Mouse (Mus musculus) 416B (cell line): ENCODE measurements around the gene Bri3.
"Not testable (repeated sequence)": the region's sequence is repeated elsewhere in the genome, so short reads cannot be mapped to it uniquely, and the experiment has no call there.

Experiments used
- DNase-seq: peaks from one replicate; pipeline ENCODE4 v3.0.0; 2011; ENCODE audit warnings: low read depth

Gene Bri3

GRCm38 (mm10) chr5:144295357-144295756 is 51.1 kb downstream of the Bri3 start:
- DNase-seq: no peak

DNA sequence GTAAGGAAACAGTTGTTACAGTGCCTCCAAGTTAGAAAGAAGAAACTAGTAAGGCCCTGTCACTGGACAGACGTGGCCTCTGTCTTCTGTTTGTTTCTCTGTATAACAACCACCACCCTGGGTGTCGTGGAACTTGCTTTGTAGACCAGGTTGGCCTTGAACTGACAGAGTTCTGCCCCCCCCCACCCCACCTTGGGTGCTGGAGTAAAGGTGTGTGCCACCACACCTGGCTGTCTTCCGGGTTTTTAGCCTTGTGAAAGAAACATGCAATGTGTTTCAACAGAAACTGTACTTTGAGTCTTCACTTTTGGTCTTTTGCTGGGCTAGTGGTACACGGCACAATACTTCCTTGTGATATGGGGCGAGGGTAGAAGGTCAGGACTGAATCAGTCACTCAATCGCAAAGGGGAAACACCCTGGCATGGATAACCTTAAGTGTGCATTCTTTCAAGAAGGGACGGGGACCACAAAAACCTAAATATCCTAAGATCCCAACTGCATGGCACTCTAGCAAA is 51.9 kb downstream of the Bri3 start:
- DNase-seq: no peak

- DNase-seq: no peak
These were observed 58.8 kb downstream of the Bri3 start for GRCm38 (mm10) chr5:144303071-144303470.

DNA sequence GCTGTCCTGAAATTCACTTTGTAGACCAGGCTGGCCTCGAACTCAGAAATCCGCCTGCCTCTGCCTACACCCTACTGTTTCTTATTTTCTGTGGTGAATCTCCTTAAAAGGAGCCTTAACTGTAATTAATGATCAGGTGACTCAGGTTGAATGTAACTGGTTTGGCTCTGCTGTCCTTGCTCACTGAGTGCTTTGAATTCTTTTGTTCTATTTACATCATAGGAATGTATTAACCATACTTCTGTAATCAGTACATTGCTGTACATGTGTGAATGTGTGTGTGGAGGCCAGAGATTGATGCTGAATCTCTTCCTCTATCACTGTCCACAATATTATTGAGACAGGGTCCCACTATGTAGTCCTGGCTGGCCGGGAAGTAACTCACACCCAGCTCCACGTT is 64.7 kb downstream of the Bri3 start:
- no peak for DNase-seq

DNA sequence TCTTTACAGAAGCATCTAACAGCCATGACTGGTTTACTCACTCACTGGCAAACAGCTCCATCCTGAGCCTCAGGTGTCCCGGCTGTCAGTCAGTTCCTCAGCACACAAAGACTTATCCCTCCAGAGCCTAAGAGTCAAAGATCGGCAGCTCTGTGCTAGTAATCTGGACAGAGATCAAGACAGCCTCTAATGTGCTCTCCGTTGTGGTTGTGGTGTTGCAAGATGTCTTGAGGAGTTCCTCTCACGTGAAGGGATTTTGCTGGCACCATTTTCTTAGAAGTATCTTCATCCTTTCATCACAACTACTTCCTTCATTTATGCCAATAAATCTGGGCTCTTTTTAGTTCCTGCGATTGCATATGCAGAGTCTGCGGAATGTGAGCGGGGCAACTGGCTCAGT is 67.9 kb downstream of the Bri3 start:
- peak; percentile 80 for DNase-seq

DNA sequence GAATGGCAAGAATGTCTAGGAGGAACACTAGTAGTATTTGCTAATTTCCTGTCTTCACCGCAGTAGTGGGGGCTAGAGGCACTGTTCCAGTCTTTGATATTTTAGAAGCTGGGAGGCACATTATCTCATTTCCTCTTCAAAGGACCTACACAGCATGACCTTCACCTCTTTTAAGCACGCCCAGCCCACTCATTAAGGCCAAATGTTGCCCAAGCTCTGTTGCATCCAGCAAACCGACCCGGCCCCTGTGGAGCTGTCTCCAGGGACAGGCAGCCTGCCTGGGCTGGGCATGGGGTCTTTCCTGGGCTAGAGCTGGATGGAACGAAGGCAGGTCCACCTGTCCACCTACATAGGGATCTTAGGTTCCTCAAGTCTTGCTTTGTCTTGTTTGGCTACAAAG is 69.1 kb downstream of the Bri3 start:
- DNase-seq: peak; percentile 91

DNA sequence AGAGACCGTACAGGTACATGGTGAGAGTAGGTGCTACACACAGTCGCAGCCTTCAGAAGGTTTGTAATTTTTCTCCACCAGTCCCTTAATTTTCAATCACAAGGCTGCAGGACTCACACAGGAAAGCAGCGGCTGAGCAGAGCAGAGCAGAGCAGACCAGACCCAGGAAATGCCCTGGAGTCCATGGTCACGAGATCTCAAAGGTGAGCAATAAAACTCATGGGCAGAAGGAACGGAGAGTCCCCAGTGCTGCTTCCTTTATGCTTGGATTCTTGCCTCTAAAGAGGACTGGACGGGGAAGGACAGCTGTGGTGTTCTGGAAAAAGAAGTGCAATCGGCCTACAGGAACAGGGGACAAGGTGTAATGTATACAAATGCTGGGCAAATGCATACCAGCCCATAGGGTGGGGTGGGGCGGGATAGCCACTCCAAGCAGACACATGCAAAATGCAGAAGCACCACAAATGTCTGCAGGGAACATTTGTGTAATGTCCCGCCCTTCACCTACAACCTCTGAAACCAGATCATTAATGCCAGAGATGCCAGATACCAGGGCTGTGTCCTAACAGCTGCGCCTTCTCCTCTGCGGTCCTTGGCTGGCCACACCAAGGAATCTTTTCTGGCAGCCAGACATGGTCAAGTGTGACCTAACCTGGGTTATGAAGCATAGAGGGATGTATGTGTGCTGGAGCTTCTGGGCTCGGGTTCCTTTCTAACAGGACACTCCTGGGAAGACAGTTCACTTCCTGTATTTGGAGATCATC is 70.7 kb downstream of the Bri3 start:
- DNase-seq: no peak

DNA sequence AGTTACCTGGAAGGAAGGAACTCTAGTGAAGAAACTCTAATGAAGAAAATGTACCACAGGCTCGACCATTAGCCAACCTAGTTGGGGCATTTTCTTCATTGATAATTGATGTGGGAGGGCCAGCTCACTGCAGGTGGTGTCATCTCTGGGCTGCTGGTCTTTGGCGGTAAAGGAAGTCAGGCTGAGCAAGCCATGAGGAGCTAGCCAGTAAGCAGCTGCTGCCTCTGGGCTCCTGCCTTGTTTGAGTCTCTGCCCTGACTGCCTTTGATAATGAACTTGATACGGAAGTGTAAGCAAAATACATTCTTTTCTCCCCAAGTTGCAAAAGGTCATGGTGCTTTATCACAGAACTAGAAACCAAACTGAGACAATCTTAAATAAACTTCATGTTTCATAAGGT is 72.2 kb downstream of the Bri3 start:
- DNase-seq: no peak

GRCm38 (mm10) chr5:144317426-144317825 is 73.2 kb downstream of the Bri3 start:
- no peak for DNase-seq

DNA sequence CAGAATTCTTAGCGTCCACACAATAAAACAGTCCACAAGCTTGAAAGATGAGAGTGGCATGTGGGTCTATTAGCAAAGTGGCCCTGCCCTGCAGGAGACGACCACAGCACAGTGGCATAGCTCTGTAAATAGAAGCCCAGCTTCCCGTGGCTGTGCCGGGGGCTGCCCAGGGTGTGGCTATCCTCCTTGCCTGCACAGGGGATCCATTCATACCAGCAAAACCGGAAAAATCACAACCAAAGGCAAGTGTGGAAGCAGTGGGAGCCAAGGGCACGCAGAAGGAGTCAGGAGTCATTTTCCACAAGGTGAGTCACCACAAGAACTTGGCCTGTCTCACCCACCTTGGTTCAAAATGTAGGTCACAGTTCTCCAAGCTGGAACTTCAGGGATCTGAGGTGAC is 74.0 kb downstream of the Bri3 start:
- no peak for DNase-seq

DNA sequence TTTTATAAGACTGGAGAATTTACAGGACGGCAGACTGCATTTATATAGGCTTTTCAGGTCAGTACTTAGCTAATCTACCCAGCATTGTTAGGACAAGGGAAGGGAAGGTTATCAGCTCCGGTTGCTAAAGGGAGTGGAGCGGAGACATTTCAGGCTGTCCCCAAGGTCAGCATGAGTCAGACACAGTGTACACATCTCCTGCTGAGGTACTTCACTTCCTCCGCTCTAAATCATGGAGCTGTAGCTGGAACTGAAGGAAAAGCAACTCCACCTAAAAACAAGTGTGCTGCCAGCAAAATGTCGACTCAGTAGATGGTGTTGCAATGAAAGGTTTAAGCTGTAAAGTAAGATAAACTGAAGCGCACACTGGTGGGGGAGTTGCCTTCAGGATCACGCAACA is 77.4 kb downstream of the Bri3 start:
- peak; percentile 76 for DNase-seq

- DNase-seq: no peak
These were observed 78.5 kb downstream of the Bri3 start for GRCm38 (mm10) chr5:144322717-144323116.

GRCm38 (mm10) chr5:144334010-144334409 is 89.8 kb downstream of the Bri3 start:
- DNase-seq: no peak

DNA sequence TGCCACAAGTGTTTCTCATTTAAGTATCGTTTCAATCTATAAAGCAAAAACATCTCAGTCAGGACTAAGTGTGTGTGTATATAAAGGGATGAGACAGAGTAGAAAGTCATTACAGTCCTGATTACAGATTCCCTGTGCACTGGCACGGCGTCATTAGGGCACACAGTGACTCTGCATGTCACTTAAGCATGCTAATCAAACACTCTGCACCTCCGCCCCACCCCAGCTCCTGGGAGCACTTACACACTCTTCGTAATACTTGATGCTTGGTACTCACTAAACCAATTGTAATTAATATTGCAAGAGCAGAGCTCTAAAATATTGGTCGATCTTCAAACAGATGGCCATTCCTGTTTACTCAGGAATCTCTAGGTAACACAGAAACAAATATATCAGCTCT is 91.1 kb downstream of the Bri3 start:
- DNase-seq: not testable (repeated sequence)

DNA sequence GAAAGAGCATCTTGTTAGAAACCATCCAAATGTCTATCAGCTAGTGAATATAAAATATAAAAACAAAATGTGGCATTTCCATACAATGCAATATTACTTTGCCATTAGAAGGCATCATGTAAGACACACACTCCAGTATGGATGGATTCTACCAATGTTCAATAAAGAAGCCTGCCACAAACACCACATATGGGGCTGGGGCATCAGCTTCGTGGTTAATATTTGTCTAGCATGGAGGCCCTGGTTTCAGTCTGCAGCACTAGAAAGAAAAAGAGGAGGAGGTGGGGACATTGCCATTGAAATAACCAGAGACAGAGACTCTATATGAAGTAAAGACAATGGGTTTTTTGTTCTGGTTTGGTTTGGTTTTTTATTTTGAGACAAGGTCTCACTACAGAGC is 94.5 kb downstream of the Bri3 start:
- no peak for DNase-seq

- no peak for DNase-seq
These were observed 96.8 kb downstream of the Bri3 start for GRCm38 (mm10) chr5:144341085-144341484.

DNA sequence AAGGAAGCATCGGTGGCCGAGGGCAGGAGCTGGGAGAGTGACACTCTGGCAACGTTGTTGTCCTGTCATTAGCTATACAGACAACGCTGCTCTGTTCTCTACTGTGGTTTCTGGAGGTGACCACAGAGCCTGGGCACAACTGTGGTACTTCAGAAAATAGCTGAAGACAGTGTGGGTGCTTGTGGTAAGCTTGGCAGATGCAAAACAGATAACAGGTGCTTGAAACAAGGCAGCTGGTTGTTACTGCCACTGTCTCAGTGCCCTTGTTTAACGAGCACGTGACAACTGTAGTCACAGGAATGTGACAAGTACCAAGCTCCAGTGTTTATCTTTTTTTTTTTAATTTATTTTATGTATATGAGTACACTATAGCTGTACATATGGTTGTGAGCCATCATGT is 100.4 kb downstream of the Bri3 start:
- peak; percentile 35 for DNase-seq

DNA sequence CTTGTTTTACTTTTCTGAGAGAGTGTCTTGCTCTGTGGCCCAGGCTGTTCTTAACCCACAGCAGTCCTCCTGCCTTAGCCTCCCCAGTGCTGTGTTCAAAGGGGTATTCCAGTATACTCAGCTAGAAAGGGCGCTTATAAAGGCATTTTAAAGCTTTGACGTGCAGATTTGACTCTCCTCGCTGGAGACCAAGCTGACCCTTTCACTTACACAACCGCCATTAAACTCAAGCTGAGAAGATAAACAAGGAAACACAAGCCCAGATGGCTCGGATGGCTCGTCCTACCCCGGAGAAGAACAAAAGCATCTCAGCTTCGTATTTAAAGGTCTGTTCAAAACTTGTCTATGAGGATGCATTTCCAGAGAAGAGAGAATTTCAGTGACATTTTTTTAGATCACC is 106.9 kb downstream of the Bri3 start:
- no peak for DNase-seq

GRCm38 (mm10) chr5:144352250-144353047 is 108.2 kb downstream of the Bri3 start:
- DNase-seq: peak; percentile 6

- DNase-seq: no peak
These were observed 112.7 kb downstream of the Bri3 start for GRCm38 (mm10) chr5:144356776-144357455.

- DNase-seq: no peak
These were observed 113.3 kb downstream of the Bri3 start for GRCm38 (mm10) chr5:144357551-144357880.

- no peak for DNase-seq
These were observed 113.8 kb downstream of the Bri3 start, which contains the start of gene Baiap2l1 for GRCm38 (mm10) chr5:144357881-144358591. TSS of gene Baiap2l1 (minus strand) at chr5:144358112.
